Mouse (Mus musculus) megakaryocyte, embryonic 14.5 days (primary cell): Measurements from ENCODE around the gene Erbb4.

Source experiments
- FLI1 ChIP-seq: IDR thresholded peaks from 2 replicates; pipeline ENCODE4 v1.6.1; 2012; ENCODE audit warnings: low read length, inconsistent platforms, mixed read lengths
- GATA1 ChIP-seq: IDR thresholded peaks from 3 replicates; pipeline ENCODE4 v1.6.1; 2012; ENCODE audit warnings: mixed read lengths, low read length, inconsistent platforms, borderline replicate concordance

GRCm38 (mm10) chr1:68892041-68892440 lies 215.8 kb downstream of the Erbb4 start:
- TF ChIP-seq GATA1 (no peak), FLI1 (no peak)
